Mouse (Mus musculus): ENCODE measurements around the gene Spag6. TPM values are rescaled to one million over a fixed set of nuclear protein-coding genes. Genes with fewer than 3 reads are reported as not detected.

The Spag6 gene
- polyA plus RNA-seq, 1 experiment, result not detected

- Histone ChIP-seq H3K36me3 (replicated peaks; ENCODE audit: low read length) (peaks cover 13% of the 10 kb centered on the region), H3K4me3 (replicated peaks) (peak overlapping the region; percentile 94), H3K27me3 (replicated peaks) (peaks cover 30% of the 10 kb centered on the region), H3K9me3 (no peaks in the 10 kb centered on the region), H3K4me1 (peaks cover 28% of the 10 kb centered on the region)
- TF ChIP-seq GATA1 (IDR thresholded peaks at IDR 0.05; ENCODE audit: borderline replicate concordance, low read length) (no peak), FLI1 (IDR thresholded peaks at IDR 0.05; ENCODE audit: low read length) (no peak)
These were observed 18.0 kb upstream of the Spag6 start for GRCm38 (mm10) chr2:18675681-18676456.

GRCm38 (mm10) chr2:18676457-18676935 is 17.3 kb upstream of the Spag6 start:
- Histone ChIP-seq H3K4me1 (peaks cover 32% of the 10 kb centered on the region), H3K27me3 (replicated peaks) (peaks cover 31% of the 10 kb centered on the region), H3K36me3 (replicated peaks; ENCODE audit: low read length) (peaks cover 16% of the 10 kb centered on the region), H3K4me3 (replicated peaks) (peak overlapping the region; percentile 94), H3K9me3 (no peaks in the 10 kb centered on the region)
- TF ChIP-seq FLI1 (IDR thresholded peaks at IDR 0.05; ENCODE audit: low read length) (no peak), GATA1 (IDR thresholded peaks at IDR 0.05; ENCODE audit: borderline replicate concordance, low read length) (no peak)

- Histone ChIP-seq H3K4me1 (peaks cover 32% of the 10 kb centered on the region), H3K9me3 (no peaks in the 10 kb centered on the region), H3K27me3 (replicated peaks) (peaks cover 31% of the 10 kb centered on the region), H3K4me3 (replicated peaks) (peak within 1 kb of the TSS; percentile 94), H3K36me3 (replicated peaks; ENCODE audit: low read length) (peaks cover 20% of the 10 kb centered on the region)
- TF ChIP-seq GATA1 (IDR thresholded peaks at IDR 0.05; ENCODE audit: borderline replicate concordance, low read length), result no peak
- no peak for TF ChIP-seq FLI1 (IDR thresholded peaks at IDR 0.05; ENCODE audit: low read length)
These were observed 16.8 kb upstream of the Spag6 start, which contains the start of gene Bmi1 for GRCm38 (mm10) chr2:18676936-18677491. Bmi1 (plus strand) TSS chr2:18677018.

GRCm38 (mm10) chr2:18677631-18678471 is 16.0 kb upstream of the Spag6 start:
- peaks cover 32% of the 10 kb centered on the region for H3K4me1 ChIP-seq
- H3K27me3 ChIP-seq (replicated peaks), result peaks cover 31% of the 10 kb centered on the region
- no peak for TF ChIP-seq GATA1 (IDR thresholded peaks at IDR 0.05; ENCODE audit: borderline replicate concordance, low read length)
- H3K9me3 ChIP-seq, result no peaks in the 10 kb centered on the region
- H3K4me3 ChIP-seq (replicated peaks), result peak overlapping the region; percentile 94
- H3K36me3 ChIP-seq (replicated peaks; ENCODE audit: low read length), result peaks cover 28% of the 10 kb centered on the region

GRCm38 (mm10) chr2:18679701-18680100 is 14.1 kb upstream of the Spag6 start:
- TF ChIP-seq GATA1 (IDR thresholded peaks at IDR 0.05; ENCODE audit: borderline replicate concordance, low read length) (no peak), FLI1 (IDR thresholded peaks at IDR 0.05; ENCODE audit: low read length) (no peak)
- Histone ChIP-seq H3K4me1 (peaks cover 24% of the 10 kb centered on the region), H3K36me3 (replicated peaks; ENCODE audit: low read length) (peaks cover 36% of the 10 kb centered on the region), H3K4me3 (replicated peaks) (no peak overlapping the region), H3K27me3 (replicated peaks) (peaks cover 31% of the 10 kb centered on the region), H3K9me3 (no peaks in the 10 kb centered on the region)

- peaks cover 33% of the 10 kb centered on the region for H3K36me3 ChIP-seq (replicated peaks; ENCODE audit: low read length)
- H3K4me1 ChIP-seq, result peaks cover 24% of the 10 kb centered on the region
- H3K4me3 ChIP-seq (replicated peaks), result peak overlapping the region; percentile 74
- no peak for TF ChIP-seq FLI1 (IDR thresholded peaks at IDR 0.05; ENCODE audit: low read length)
- no peak for TF ChIP-seq GATA1 (IDR thresholded peaks at IDR 0.05; ENCODE audit: borderline replicate concordance, low read length)
- peaks cover 31% of the 10 kb centered on the region for H3K27me3 ChIP-seq (replicated peaks)
- H3K9me3 ChIP-seq, result no peaks in the 10 kb centered on the region
These were observed 13.3 kb upstream of the Spag6 start for GRCm38 (mm10) chr2:18680501-18680900.

GRCm38 (mm10) chr2:18680961-18681360 is 12.9 kb upstream of the Spag6 start:
- peaks cover 20% of the 10 kb centered on the region for H3K4me1 ChIP-seq
- TF ChIP-seq FLI1 (IDR thresholded peaks at IDR 0.05; ENCODE audit: low read length) (no peak), GATA1 (IDR thresholded peaks at IDR 0.05; ENCODE audit: borderline replicate concordance, low read length) (no peak)
- H3K9me3 ChIP-seq, result no peaks in the 10 kb centered on the region
- peak overlapping the region; percentile 74 for H3K4me3 ChIP-seq (replicated peaks)
- H3K27me3 ChIP-seq (replicated peaks), result peaks cover 31% of the 10 kb centered on the region
- H3K36me3 ChIP-seq (replicated peaks; ENCODE audit: low read length), result peaks cover 30% of the 10 kb centered on the region

GRCm38 (mm10) chr2:18684062-18684461 is 9.8 kb upstream of the Spag6 start:
- peaks cover 30% of the 10 kb centered on the region for H3K36me3 ChIP-seq (replicated peaks; ENCODE audit: low read length)
- H3K9me3 ChIP-seq, result no peaks in the 10 kb centered on the region
- H3K4me3 ChIP-seq (replicated peaks), result no peak overlapping the region
- peaks cover 19% of the 10 kb centered on the region for H3K4me1 ChIP-seq
- peaks cover 37% of the 10 kb centered on the region for H3K27me3 ChIP-seq (replicated peaks)
- TF ChIP-seq FLI1 (IDR thresholded peaks at IDR 0.05; ENCODE audit: low read length) (no peak), GATA1 (IDR thresholded peaks at IDR 0.05; ENCODE audit: borderline replicate concordance, low read length) (no peak)

GRCm38 (mm10) chr2:18686386-18686785 is 7.4 kb upstream of the Spag6 start:
- Histone ChIP-seq H3K4me1 (peaks cover 26% of the 10 kb centered on the region), H3K27me3 (replicated peaks) (peaks cover 43% of the 10 kb centered on the region), H3K36me3 (replicated peaks; ENCODE audit: low read length) (peaks cover 29% of the 10 kb centered on the region)

More at GRCm38 (mm10) chr2:18686386-18686785, 7.4 kb upstream of the Spag6 start:
- no peak for TF ChIP-seq FLI1 (IDR thresholded peaks at IDR 0.05; ENCODE audit: low read length)
- no peak for TF ChIP-seq GATA1 (IDR thresholded peaks at IDR 0.05; ENCODE audit: borderline replicate concordance, low read length)
- Histone ChIP-seq H3K4me3 (replicated peaks) (no peak overlapping the region), H3K9me3 (no peaks in the 10 kb centered on the region)

Measured in megakaryocyte, embryonic 14.5 days (primary cell).